Mouse (Mus musculus) Patski (cell line): Measurements from ENCODE around the gene Gbgt1. TPM values are rescaled to one million over a fixed set of nuclear protein-coding genes. Genes with fewer than 3 reads are reported as not detected.
A peak's percentile ranks its signal among the peaks of the same experiment; 100 is the strongest.

Experiments used
- ATAC-seq: fragments of 100-300 bp; one replicate; pipeline ENCODE4 v1.8.0; 2021
- CTCF ChIA-PET: fragments of 350-600 bp; sonication (Branson Sonifier 250); formaldehyde crosslinking; loops from one replicate; lab custom pipeline; 2022; ENCODE audit warnings: inconsistent platforms; lab: Charles Lee
- POLR2A ChIA-PET: fragments of 350-600 bp; sonication (Branson Sonifier 250); formaldehyde crosslinking; loops from one replicate; lab custom pipeline; 2022; ENCODE audit warnings: antibody characterized with exemption, inconsistent platforms; lab: Charles Lee
- DNase-seq: peaks from one replicate; pipeline ENCODE4 v3.0.0-alpha.2; 2011; ENCODE audit warnings: low read depth, low spot score
- H3K27me3 ChIP-seq: fragments of 371-371 bp; one replicate; pipeline ENCODE4 v1.5.1; 2021
- CTCF ChIP-seq: fragments of 100-300 bp; IDR thresholded peaks from one replicate; pipeline ENCODE4 v1.5.1; 2021
- in situ Hi-C: fragments of 300-500 bp; cut with MboI; formaldehyde crosslinking; loops from 3 replicates; pipeline ENCODE4 v1.11.1; 2018; ENCODE audit warnings: low pct_unique_long_range_greater_than_20kb, mixed read lengths
- polyA plus RNA-seq: library from polyadenylated mRNA; unstranded; gene quantifications from one replicate; pipeline ENCODE4 v1.2.3, GENCODE M21; 2021

Gene Gbgt1
- polyA plus RNA-seq, 1 experiment from 2014 or later: not detected

GRCm38 (mm10) chr2:28517206-28517909, 20.7 kb downstream of the Gbgt1 start:
- ATAC-seq (peak; percentile 66), DNase-seq (peak; percentile 70)
- ChIA-PET CTCF (interaction anchor here (0.7 to 5.1 kb wide), 10 partner anchors 8 to 67 kb away, joined by 3 to 65 read pairs (median 6); partner anchors contain the start of gene Gtf3c5), POLR2A (interaction anchor here (0.9 to 1.3 kb wide), 7 partner anchors 12 to 104 kb away, joined by 3 to 4 read pairs (median 3); partner anchors contain the start of gene Gfi1b)
- in situ Hi-C loops: loop anchor here (5.0 kb wide), 2 partner anchors 35 to 70 kb away; no protein-coding TSS in a partner anchor
- TF ChIP-seq CTCF: no peak
- H3K27me3 ChIP-seq: no peaks in the 10 kb centered on the region

- TF ChIP-seq CTCF: no peak
- POLR2A ChIA-PET: interaction anchor here (1.1 kb wide), 1 partner anchor 29 kb away, joined by 4 read pairs; no protein-coding TSS in a partner anchor
- in situ Hi-C loops: loop anchor here (5.0 kb wide), 2 partner anchors 34 to 69 kb away; no protein-coding TSS in a partner anchor
- no peak for DNase-seq
- no peaks in the 10 kb centered on the region for H3K27me3 ChIP-seq
- ATAC-seq: no peak
- CTCF ChIA-PET: interaction anchor here (1.6 to 5.1 kb wide), 5 partner anchors 11 to 66 kb away, joined by 6 to 65 read pairs (median 13); partner anchors contain the start of gene Gtf3c5
Observed at GRCm38 (mm10) chr2:28518231-28518630, 21.5 kb downstream of the Gbgt1 start.

GRCm38 (mm10) chr2:28520581-28520980, 23.9 kb downstream of the Gbgt1 start:
- no peaks in the 10 kb centered on the region for H3K27me3 ChIP-seq
- in situ Hi-C loops: no loop called here
- no peak for ATAC-seq
- ChIA-PET POLR2A (no interaction called here), CTCF (interaction anchor here (1.7 kb wide), 1 partner anchor 27 kb away, joined by 5 read pairs; no protein-coding TSS in a partner anchor)
- no peak for DNase-seq
- TF ChIP-seq CTCF: no peak

GRCm38 (mm10) chr2:28521571-28522151, 25.0 kb downstream of the Gbgt1 start:
- DNase-seq (no peak), ATAC-seq (no peak)
- ChIA-PET CTCF (interaction anchor here (1.5 to 1.7 kb wide), 2 partner anchors 26 to 63 kb away, joined by 3 to 5 read pairs; no protein-coding TSS in a partner anchor), POLR2A (interaction anchor here (0.7 to 1.4 kb wide), 3 partner anchors 12 to 30 kb away, joined by 3 read pairs; no protein-coding TSS in a partner anchor)
- no peaks in the 10 kb centered on the region for H3K27me3 ChIP-seq
- no peak for TF ChIP-seq CTCF
- in situ Hi-C loops: no loop called here

GRCm38 (mm10) chr2:28522166-28522565, 25.5 kb downstream of the Gbgt1 start:
- in situ Hi-C loops: no loop called here
- ChIA-PET POLR2A (interaction anchor here (0.7 to 1.4 kb wide), 3 partner anchors 11 to 30 kb away, joined by 3 read pairs; no protein-coding TSS in a partner anchor), CTCF (interaction anchor here (1.5 to 1.7 kb wide), 2 partner anchors 26 to 63 kb away, joined by 3 to 5 read pairs; no protein-coding TSS in a partner anchor)
- no peaks in the 10 kb centered on the region for H3K27me3 ChIP-seq
- no peak for TF ChIP-seq CTCF
- ATAC-seq: no peak
- DNase-seq: no peak

- POLR2A ChIA-PET: interaction anchor here (1.1 to 2.1 kb wide), 3 partner anchors 10 to 21 kb away, joined by 3 to 5 read pairs (median 4); no protein-coding TSS in a partner anchor
- no peaks in the 10 kb centered on the region for H3K27me3 ChIP-seq
- CTCF ChIA-PET: interaction anchor here (1.0 to 1.7 kb wide), 4 partner anchors 15 to 99 kb away, joined by 3 to 5 read pairs (median 4); no protein-coding TSS in a partner anchor
- ATAC-seq (peak; percentile 74), DNase-seq (peak; percentile 96)
- TF ChIP-seq CTCF: no peak
- in situ Hi-C loops: no loop called here
Observed at GRCm38 (mm10) chr2:28523643-28524117, 27.0 kb downstream of the Gbgt1 start.

- ATAC-seq (no peak), DNase-seq (no peak)
- POLR2A ChIA-PET: interaction anchor here (0.9 to 2.1 kb wide), 5 partner anchors 9 to 20 kb away, joined by 3 to 5 read pairs (median 3); partner anchors contain the start of gene Ralgds
- CTCF ChIA-PET: interaction anchor here (1.2 to 1.7 kb wide), 3 partner anchors 14 to 98 kb away, joined by 3 to 5 read pairs (median 5); no protein-coding TSS in a partner anchor
- TF ChIP-seq CTCF: no peak
- in situ Hi-C loops: no loop called here
- H3K27me3 ChIP-seq: no peaks in the 10 kb centered on the region
Observed at GRCm38 (mm10) chr2:28524406-28524805, 27.7 kb downstream of the Gbgt1 start.

GRCm38 (mm10) chr2:28525219-28525942, 28.7 kb downstream of the Gbgt1 start:
- in situ Hi-C loops: no loop called here
- ATAC-seq (peak; percentile 72), DNase-seq (no peak)
- ChIA-PET POLR2A (interaction anchor here (0.9 to 2.1 kb wide), 3 partner anchors 9 to 19 kb away, joined by 3 to 4 read pairs (median 3); partner anchors contain the start of gene Ralgds), CTCF (interaction anchor here (0.9 to 3.0 kb wide), 3 partner anchors 8 to 22 kb away, joined by 3 to 12 read pairs (median 12); no protein-coding TSS in a partner anchor)
- no peaks in the 10 kb centered on the region for H3K27me3 ChIP-seq
- no peak for TF ChIP-seq CTCF
